Mouse (Mus musculus) heart, adult 2 months (tissue): ENCODE measurements around the gene Tchhl1.

Experiments
- CTCF ChIP-seq: fragments of 200-600 bp; IDR thresholded peaks from 2 replicates; pipeline ENCODE4 v1.8.1; 2022; ENCODE audit warnings: antibody characterized with exemption, mild to moderate bottlenecking, moderate library complexity
- EP300 ChIP-seq: fragments of 200-500 bp; IDR thresholded peaks from 2 replicates; pipeline ENCODE4 v1.6.1; 2011; ENCODE audit warnings: low read depth, low read length, control low read depth; ENCODE audit not compliant: insufficient read depth
- POLR2A ChIP-seq: fragments of 200-500 bp; IDR thresholded peaks from 2 replicates; pipeline ENCODE4 v1.6.1; 2011; ENCODE audit warnings: mild to moderate bottlenecking, low read depth, low read length, control low read depth; ENCODE audit not compliant: insufficient read depth

DNA sequence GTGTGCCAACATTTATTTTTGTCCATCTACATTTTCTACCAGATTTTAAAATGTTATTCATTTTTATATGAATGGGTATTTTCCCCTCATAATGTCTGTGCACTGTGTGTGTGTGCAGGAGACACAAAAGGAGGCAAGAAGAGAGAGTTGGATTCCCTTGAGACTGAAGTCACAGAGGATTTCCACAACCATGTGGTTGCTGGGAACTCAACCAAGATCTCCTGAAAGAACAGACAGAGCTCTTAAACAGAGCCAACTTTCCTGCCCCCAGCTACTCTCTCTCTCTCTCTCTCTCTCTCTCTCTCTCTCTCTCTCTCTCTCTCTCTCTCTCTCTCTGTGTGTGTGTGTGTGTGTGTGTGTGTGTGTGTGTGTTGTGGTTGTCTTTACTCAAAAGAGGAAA is 30.6 kb downstream of the Tchhl1 start:
- no peak for TF ChIP-seq CTCF
- TF ChIP-seq POLR2A = no peak
- TF ChIP-seq EP300 = no peak
